Mouse (Mus musculus) layer of hippocampus, adult 11-12 months (tissue): ENCODE results near the gene Zfp13.
"Not testable (repeated sequence)": the region's sequence is repeated elsewhere in the genome, so short reads cannot be mapped to it uniquely, and the experiment has no call there.

Experiments used
- DNase-seq: peaks from one replicate; pipeline ENCODE4 v3.0.0; 2022; ENCODE audit warnings: low spot score

Zfp13 gene

GRCm38 (mm10) chr17:23598582-23599552 lies at the start of gene Zfp13:
Zfp13 (minus strand) TSS chr17:23599487.
- DNase-seq = peak; percentile 78

DNA sequence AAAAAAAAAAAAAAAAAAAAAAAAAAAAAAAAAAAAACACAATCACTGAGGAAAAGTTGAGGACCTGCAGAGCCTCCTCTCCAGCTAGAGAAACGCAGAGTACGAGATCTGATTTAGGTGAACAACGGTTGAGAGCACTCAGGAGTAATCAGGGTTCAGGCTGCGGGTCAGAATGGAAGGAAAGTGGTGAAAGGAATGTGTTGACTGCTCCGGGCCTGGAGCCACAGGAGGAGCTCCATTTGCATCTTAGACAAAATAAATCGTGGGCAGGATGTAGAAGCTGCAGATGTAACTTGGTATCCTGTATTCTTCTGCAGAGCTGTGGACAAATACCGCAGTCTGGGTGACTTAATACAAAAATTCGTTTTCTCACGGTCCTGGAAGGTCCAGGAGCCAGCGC lies 46.6 kb upstream of the Zfp13 start:
- no peak for DNase-seq

DNA sequence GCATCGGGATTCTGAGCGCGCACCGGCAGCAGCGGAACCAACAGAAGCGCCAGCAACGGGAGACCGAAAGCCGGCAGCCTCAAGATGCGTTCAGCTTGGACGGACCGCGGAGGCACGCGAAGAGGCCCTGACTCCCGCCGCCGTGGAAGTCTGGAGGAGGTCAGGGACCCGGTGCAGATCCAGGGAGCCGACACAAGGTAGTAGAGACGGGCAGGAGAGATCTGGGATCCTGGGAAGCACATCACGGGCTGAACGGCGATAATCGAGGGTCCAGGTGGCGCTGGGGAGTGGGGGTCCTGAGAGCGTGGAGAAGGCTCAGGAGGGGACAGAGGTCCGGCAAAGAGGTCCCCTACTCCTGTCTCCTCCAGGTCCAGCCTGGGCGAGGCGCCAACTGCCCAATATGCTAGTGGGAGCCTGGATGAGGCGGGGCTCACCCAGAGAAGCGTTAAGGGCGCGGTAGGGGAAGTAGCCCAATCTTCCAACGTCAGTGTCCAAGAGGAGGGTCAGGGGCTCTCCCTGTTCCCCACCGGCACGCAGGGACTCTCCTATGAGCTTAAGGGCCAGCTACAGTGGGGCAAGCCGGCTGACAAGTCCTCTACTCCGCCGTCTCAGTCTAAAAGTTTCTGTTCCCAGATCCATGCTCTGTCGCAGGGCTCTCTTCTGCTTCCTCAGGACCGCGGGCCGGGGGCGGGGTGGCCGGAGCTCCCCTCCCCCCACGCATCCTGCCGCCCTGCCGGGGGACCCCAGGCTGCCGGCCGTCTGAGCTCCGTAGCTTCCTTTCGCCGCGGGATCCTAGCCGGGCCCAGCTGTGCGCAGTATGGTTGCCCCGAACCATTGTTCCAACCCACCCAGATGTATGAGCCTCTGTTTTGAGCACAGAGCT lies 45.6 kb upstream of the Zfp13 start, which contains the start of gene Mmp25:
Gene Mmp25 (minus strand): TSS at position 665 of the 883 bp plus-strand sequence.
- DNase-seq = no peak

DNA sequence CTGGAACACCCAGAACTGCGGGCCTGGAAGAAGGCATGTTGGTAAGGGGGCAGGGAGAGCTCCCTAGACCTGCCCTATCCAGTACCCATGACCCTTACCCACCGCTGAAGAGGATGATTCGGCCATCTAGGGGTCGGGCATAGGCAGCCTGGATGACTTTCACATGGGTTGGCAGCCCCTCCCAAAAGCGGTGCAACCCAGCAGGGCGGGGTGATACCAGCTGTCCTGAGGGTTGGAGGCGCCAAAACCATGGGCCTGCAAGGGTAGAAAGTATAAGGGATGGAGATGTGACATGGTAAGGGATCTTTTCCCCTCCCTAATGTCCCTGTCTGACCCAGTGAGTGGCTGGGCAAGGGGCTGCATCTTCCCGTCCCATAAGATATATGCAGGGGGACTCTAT lies 32.0 kb upstream of the Zfp13 start:
- no peak for DNase-seq

GRCm38 (mm10) chr17:23630195-23631020 lies 31.1 kb upstream of the Zfp13 start:
- DNase-seq = peak; percentile 87

- no peak for DNase-seq
These were observed 28.5 kb upstream of the Zfp13 start for GRCm38 (mm10) chr17:23627813-23628212.

GRCm38 (mm10) chr17:23620351-23620750 lies 21.1 kb upstream of the Zfp13 start:
- no peak for DNase-seq

- no peak for DNase-seq
These were observed 17.8 kb upstream of the Zfp13 start for GRCm38 (mm10) chr17:23617087-23617486.

GRCm38 (mm10) chr17:23610361-23610800 lies 11.1 kb upstream of the Zfp13 start:
- DNase-seq = peak; percentile 28

DNA sequence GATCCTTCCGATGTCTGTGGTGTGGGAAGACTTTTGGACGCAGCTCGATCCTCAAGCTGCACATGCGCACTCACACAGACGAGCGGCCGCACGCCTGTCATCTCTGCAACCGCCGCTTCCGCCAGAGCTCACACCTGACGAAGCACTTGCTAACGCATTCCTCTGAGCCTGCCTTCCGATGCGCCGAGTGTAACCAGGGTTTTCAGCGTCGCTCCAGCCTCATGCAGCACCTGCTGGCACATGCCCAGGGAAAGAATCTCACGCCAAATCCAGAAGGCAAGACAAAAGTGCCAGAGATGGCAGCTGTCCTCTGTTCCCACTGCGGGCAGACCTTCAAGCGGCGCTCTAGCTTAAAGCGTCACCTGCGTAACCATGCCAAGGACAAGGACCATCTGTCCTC lies 10.3 kb upstream of the Zfp13 start:
- DNase-seq = no peak

- DNase-seq = no peak
These were observed 5.9 kb upstream of the Zfp13 start for GRCm38 (mm10) chr17:23605220-23605619.

DNA sequence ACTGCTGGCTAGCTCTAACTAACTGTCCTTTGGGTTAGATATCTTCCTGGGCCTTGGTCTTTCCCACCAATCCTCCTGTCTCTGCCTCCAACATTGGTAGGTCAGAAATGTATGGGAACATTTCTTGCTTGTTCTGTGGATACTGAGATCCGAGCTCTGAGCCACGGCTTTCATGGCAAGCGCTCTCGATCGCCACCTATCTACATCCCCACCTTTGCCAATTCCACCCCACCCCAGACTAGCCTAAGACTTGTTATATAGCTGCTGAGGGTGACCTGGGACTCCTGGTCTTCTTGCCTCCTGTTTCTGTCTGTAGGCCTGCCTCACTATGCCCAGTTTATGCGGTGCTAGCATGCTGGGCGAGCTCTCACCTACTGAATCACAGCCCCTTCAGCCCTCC lies 5.1 kb upstream of the Zfp13 start:
- DNase-seq = no peak

DNA sequence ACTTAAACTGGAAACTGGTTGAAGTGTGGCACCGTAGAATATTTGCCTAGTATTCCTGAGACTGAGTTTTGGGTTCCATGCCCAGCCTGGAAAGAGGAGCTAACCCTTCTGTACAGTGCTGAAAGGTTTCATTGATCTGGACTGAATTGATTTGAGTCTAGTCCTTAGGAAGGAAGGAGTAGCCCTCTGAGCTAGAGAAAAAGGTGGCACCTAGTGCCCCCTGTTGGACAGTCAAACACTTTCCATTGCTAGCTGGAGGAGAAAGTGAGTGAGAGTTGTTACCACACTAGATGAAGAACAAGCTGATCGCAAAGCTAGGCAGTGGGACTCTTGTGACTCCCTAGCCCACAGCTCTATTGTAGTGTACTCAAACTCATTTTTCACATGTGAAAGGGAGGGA lies 4.3 kb upstream of the Zfp13 start:
- DNase-seq = no peak

DNA sequence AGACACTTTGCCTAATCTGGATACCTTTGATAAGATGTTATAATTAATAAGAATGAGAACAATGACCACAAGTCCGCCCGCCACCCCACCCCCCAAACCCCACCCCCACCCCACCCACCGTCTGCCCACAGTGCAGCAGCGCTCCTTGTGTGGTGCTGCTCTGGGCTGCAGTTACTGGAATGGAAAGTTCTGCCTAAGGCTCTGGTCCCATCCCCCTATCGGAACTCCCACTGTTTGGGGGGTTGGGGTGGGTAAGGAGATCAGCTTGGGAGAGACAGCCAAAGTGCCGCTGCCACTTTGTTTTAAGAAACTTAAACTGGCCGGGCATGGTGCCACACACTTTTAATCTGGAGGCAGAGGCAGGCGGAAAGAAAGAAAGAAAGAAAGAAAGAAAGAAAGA lies 3.8 kb upstream of the Zfp13 start:
- DNase-seq = no peak

DNA sequence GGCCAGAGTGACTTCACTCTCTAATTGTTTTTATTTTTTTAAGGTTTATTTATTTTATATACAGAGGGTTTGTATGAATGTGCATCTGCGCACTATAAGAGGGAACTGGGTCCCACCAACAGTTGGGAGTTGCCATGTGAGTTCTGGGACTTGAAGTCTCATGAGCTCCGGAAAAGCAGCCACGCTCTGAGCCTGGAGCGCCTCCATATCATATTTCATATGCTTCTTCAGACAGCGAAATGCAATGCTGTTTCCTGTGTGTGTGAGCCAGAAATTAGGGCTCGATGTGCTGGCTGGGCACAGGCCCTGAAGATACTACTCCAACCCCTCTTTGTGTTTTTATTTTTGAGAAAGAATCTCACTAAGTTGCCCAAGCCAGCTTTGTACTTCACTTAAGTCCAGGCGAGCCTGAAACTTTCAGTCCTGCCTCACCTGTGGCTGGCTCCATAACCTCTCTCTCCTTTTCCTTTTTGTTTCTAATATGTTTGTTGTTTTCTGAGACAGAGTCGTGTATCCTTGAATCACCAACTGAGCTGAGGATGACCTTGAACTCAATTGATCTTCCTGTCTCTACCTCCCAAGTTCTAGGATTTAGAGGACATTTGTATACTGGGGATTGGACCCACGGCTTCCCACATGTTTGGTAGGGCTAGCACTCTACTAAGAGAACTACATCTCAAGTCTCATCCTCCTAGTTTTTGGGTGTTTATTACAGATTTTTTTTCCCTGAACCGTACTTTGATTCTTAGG lies 2.7 kb upstream of the Zfp13 start:
- DNase-seq = no peak

DNA sequence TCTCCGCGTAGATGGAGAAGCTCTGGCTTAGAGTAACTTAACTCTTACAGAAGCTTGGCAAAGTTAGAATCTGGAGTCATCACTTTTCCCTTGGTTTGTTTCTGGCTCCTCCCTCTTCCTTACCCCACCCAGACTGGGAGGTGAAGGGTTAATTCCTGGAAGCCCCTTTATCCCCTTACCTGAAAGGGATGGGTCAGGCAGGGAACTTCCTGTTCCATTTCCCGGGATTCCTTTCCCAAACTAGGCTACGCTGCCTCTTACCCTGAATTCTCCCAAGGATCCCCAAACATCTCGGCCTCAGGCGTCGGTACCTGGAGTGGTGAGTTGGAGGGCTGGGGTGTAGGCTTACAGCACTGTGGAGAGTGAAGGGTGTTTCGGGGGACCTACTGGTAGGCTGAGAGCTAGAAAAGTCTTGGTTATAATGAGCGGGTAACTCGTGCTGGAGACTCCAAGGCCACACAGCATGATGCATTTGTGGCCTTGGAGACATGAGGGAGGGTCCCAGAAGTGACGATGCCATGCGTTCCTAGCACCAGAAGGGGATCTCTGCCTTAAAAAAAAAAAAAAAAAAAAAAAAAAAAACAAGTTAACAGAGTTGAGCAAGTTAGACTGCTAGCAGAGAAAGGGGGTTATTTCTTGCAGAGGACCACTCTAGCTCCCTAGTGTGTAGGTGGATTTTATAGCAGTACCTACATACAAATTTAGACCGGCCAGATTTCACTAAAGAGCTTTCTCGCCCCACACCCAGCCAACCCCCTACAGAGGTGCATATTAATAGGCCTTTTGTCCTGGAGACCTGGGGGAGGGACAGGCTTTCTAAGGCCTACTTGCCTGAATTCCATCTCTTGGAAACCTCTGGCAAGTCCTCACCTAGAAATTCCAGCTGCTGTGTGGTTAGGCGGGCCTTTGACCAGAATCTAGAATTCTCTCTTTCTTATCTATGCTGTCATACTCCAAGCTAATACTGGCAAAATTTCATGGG lies 1.6 kb upstream of the Zfp13 start, which contains the start of gene Zscan10:
Gene Zscan10 (plus strand): TSS at position 216 of the 982 bp plus-strand sequence.
- DNase-seq = no peak

DNA sequence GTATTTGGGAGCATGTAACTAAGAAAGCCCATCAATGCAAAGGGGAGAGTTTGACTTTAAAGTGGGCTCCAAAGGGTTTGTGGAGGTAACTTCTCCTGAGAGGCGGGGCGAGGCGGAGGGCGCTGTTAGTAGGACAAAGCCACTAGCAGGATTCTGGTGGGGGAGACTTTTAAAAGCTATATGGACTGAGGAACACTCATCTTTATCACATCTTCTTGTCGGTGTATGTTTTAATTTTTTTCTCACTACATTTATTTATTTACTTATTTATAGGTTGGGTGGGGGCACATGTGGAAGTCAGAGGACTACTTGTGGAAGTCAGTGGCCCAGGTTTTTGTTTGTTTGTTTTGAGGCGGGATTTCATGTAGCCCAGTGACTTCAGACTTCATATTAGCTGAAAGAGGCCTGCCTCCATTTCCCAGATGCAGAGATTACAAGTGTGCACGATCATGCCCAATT lies 347 bp upstream of the Zfp13 start:
- DNase-seq = no peak

DNA sequence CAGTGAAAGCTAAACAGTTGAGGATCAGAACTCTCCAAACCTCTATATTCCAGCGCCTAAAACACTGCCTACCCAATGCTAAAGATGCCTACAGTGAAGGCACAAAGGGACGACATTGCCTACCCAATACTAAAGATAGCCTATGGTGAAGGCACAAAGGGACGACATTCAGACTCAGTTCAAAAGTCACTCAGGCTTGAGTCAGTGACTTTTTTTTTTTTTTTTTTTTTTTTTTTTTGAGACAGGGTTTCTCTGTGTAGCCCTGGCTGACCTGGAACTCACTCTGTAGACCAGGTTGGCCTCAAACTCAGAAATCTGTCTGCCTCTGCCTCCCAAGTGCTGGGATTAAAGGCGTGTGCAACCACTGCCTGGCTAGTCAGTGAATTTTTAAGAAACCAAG lies 4.1 kb downstream of the Zfp13 start:
- DNase-seq = not testable (repeated sequence)

- no peak for DNase-seq
These were observed 6.4 kb downstream of the Zfp13 start for GRCm38 (mm10) chr17:23592926-23593300.
